Mouse (Mus musculus) gastrocnemius, adult 2 months (tissue): Measurements from ENCODE around the gene Dnajc3. TPM values are rescaled to one million over a fixed set of nuclear protein-coding genes. Genes with fewer than 3 reads are reported as not detected.

ENCODE experiments used
- DNase-seq: peaks from one replicate; pipeline ENCODE4 v3.0.0; 2022
- H3K27ac ChIP-seq: fragments of 200-600 bp; 2 replicates; pipeline ENCODE4 v1.8.1; 2022; ENCODE audit warnings: mild to moderate bottlenecking
- H3K4me3 ChIP-seq: fragments of 200-600 bp; 2 replicates; pipeline ENCODE4 v1.8.1; 2022; ENCODE audit warnings: mild to moderate bottlenecking, moderate library complexity
- CTCF ChIP-seq: fragments of 200-600 bp; IDR thresholded peaks from 2 replicates; pipeline ENCODE4 v1.8.1; 2022; ENCODE audit warnings: antibody characterized with exemption, mild to moderate bottlenecking, moderate library complexity
- intact Hi-C: fragments of 180-260 bp; cut with DNase I; formaldehyde crosslinking; loops from one replicate; pipeline ENCODE4 v1.15.1; 2025
- total RNA-seq, 2 experiments: library from RNA; stranded (reverse); gene quantifications; 2 replicates each; pipeline ENCODE4 v1.2.3; 2021

The Dnajc3 gene
- total RNA-seq, 2 experiments from 2014 or later: 18.3 to 25.0 TPM

GRCm38 (mm10) chr14:118936952-118937351, 824 bp upstream of the Dnajc3 start:
- no peak for TF ChIP-seq CTCF
- H3K27ac ChIP-seq: peak overlapping the region; percentile 100
- no peak for DNase-seq
- peak overlapping the region; percentile 100 for H3K4me3 ChIP-seq
- intact Hi-C loops: no loop called here

- no peak for TF ChIP-seq CTCF
- peak overlapping the region; percentile 100 for H3K27ac ChIP-seq
These were observed 775 bp downstream of the Dnajc3 start for GRCm38 (mm10) chr14:118938551-118938950.

GRCm38 (mm10) chr14:118940796-118941495, 3.2 kb downstream of the Dnajc3 start:
- intact Hi-C loops: no loop called here
- peak overlapping the region; percentile 49; the same call in 1 of the 2 replicates for H3K27ac ChIP-seq
- no peak for DNase-seq
- H3K4me3 ChIP-seq: no peak overlapping the region
- TF ChIP-seq CTCF: no peak

More at GRCm38 (mm10) chr14:118938551-118938950, 775 bp downstream of the Dnajc3 start:
- H3K4me3 ChIP-seq: peak overlapping the region; percentile 100
- intact Hi-C loops: no loop called here
- DNase-seq: no peak

DNA sequence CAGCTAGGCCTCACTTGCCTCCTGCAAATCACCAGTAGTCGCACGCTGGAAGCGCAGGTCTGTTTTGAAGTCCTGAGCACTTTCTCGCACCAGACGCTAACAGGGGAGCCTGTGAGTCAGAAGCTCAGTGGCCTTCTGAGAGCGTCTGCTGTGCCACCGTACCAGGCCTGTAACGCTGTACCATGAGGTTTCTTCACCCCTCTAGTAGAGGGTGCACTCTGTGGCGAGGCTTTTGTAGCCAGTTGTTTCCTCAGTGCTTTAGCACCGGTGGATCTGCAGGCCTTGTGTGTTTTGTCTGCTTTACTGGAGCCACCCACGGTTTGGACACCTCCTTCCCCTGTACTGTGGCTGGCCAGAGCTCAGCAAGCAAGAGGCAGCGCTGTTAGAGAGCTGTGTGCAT, 4.3 kb downstream of the Dnajc3 start:
- peak overlapping the region; percentile 43 for H3K27ac ChIP-seq
- intact Hi-C loops: no loop called here
- DNase-seq: no peak
- H3K4me3 ChIP-seq: no peak overlapping the region; the same call in 1 of the 2 replicates
- TF ChIP-seq CTCF: no peak

GRCm38 (mm10) chr14:118944702-118945101, 6.9 kb downstream of the Dnajc3 start:
- TF ChIP-seq CTCF: no peak
- no peak for DNase-seq
- H3K27ac ChIP-seq: no peak overlapping the region
- intact Hi-C loops: no loop called here
- H3K4me3 ChIP-seq: no peak overlapping the region

GRCm38 (mm10) chr14:118948841-118949240, 11.1 kb downstream of the Dnajc3 start:
- no peak overlapping the region for H3K27ac ChIP-seq
- no peak for DNase-seq
- H3K4me3 ChIP-seq: no peak overlapping the region
- no peak for TF ChIP-seq CTCF
- intact Hi-C loops: no loop called here

DNA sequence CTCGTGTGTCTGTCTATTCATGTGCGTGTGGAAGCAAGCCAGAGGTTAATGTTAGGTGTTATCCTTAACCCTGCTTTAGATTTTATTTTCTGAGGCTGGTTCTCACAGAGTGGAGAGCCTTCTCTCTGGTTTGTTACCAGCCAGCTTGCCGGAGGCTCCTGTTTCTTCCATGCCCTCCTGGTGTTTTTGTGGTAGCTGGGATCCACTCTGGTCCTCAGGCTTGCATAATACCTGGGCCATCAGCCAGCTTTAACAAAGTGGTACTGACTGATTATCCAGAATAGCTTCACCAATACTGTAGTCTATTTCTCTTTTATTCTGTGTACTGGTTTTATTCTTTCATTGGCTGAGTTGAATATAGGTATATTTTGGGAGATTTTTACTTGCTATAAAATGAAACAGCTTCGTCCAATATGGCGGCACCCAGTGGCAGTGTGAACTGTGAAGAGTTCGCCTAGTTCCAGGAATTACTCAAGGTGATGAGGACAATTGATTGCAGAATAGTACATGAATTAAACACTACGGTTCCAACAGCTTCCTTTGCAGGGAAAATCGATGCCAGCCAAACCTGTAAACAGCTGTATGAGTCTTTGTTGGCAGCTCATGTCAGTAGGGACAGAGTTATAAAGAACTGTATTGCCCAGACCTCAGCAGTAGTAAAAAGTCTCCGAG, 14.3 kb downstream of the Dnajc3 start:
- no peak overlapping the region for H3K4me3 ChIP-seq
- intact Hi-C loops: no loop called here
- peak; percentile 44 for DNase-seq
- no peak overlapping the region for H3K27ac ChIP-seq
- no peak for TF ChIP-seq CTCF

GRCm38 (mm10) chr14:118958010-118958409, 20.2 kb downstream of the Dnajc3 start:
- H3K4me3 ChIP-seq: no peak overlapping the region
- no peak for TF ChIP-seq CTCF
- no peak overlapping the region for H3K27ac ChIP-seq
- DNase-seq: no peak
- intact Hi-C loops: no loop called here

- TF ChIP-seq CTCF: no peak
- intact Hi-C loops: no loop called here
- DNase-seq: no peak
- Histone ChIP-seq H3K27ac (no peak overlapping the region), H3K4me3 (no peak overlapping the region)
These were observed 27.7 kb downstream of the Dnajc3 start for GRCm38 (mm10) chr14:118965356-118966000.

DNA sequence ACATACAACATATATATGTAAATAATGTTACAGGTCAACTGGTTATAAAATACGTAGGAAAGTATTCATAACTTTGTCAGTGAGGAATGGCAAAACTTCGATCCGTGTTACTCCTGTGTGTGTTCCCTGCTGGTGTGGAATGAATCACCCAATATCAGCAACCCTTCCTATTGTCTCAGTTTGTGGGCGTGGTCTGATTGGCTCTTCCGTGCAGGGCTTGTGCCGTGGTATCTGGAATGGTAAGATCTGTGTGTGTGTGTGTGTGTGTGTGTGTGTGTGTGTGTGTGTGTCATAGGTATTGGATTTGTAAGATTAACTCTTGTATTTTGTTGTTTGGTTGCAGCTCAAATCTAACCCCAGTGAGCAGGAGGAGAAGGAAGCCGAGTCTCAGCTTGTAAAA, 29.9 kb downstream of the Dnajc3 start:
- no peak for TF ChIP-seq CTCF
- no peak overlapping the region for H3K27ac ChIP-seq
- DNase-seq: no peak
- intact Hi-C loops: no loop called here
- H3K4me3 ChIP-seq: no peak overlapping the region

DNA sequence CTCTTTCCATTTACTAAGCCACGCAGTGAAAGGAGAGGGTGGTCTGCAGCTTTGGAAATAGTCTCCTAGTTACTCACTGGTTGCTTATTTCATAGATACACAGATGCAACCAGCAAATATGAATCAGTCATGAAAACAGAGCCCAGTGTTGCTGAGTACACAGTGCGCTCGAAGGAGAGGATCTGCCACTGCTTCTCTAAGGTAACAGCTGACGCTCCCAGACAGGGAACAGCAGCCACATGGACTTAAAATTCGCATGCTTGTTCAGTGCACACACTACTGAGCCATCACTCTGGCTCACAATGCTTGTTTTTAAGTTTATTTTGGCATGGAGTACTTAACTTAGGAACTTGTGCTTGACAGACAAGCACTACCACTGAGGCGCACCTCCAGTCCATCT, 34.5 kb downstream of the Dnajc3 start:
- DNase-seq: no peak
- intact Hi-C loops: no loop called here
- Histone ChIP-seq H3K27ac (no peak overlapping the region), H3K4me3 (no peak overlapping the region)
- no peak for TF ChIP-seq CTCF

DNA sequence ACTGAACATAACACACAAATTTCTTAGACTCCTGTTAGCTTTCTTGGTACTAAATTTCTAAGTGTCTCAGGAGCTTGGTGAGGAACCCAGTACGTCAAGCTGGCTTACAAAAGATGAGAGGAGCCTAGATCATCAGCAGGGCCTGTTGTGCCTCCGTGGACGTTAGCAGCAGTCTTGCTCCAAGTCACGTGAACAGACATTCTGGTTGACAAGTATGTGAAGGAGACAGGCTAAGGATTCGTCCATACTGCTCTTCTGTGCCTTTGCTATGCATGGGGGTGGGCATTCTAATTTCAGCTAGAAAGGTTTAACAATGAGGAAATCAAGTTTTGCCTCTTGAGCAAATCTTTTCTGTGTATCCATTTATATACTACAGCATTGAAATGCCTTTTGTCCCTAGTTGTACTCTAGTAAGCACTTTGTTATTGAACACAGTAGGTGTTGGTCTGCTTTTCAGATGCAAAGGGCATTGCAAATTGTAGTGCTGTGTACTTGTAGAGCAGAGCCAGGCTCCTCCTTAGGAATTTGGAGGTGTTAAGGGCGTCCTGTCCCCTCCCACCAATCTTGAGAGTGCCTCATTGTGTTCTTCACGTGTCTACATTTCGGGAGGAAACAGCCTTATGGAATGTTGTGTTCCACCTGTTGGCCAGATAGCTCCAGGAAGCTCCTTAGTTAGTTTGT, 39.5 kb downstream of the Dnajc3 start:
- H3K27ac ChIP-seq: no peak overlapping the region
- intact Hi-C loops: no loop called here
- no peak for TF ChIP-seq CTCF
- H3K4me3 ChIP-seq: no peak overlapping the region
- no peak for DNase-seq
